Mouse (Mus musculus): ENCODE results near the gene Tfb2m. TPM values are rescaled to one million over a fixed set of nuclear protein-coding genes. Genes with fewer than 3 reads are reported as not detected.

Tfb2m gene
- polyA plus RNA-seq, 1 experiment from 2014 or later: 31.3 TPM

- H3K36me3 ChIP-seq (replicated peaks; ENCODE audit: control insufficient read depth, insufficient read depth): no peaks in the 10 kb centered on the region
- H3K9me3 ChIP-seq (ENCODE audit: control insufficient read depth, low read length): no peaks in the 10 kb centered on the region
- H3K9ac ChIP-seq: no peak overlapping the region
- H3K4me3 ChIP-seq (replicated peaks; ENCODE audit: low read length): no peak overlapping the region
- H3K4me1 ChIP-seq (replicated peaks; ENCODE audit: control insufficient read depth, insufficient read depth, low read length): no peaks in the 10 kb centered on the region
- 92% methylated on average over 5 of the region's 5 CpGs for WGBS
- DNase-seq (ENCODE audit: low spot score): no peak
- no peaks in the 10 kb centered on the region for H3K27me3 ChIP-seq (ENCODE audit: control insufficient read depth, insufficient read depth, low read length)
- H3K4me2 ChIP-seq (replicated peaks): no peak overlapping the region
- ATAC-seq (ENCODE audit: low FRiP score): no peak
- H3K27ac ChIP-seq: no peak overlapping the region
Measured at GRCm38 (mm10) chr1:179488520-179488919, 57.5 kb downstream of the Tfb2m start.

GRCm38 (mm10) chr1:179487990-179488389 lies 58.1 kb downstream of the Tfb2m start:
- Histone ChIP-seq H3K4me2 (replicated peaks) (no peak overlapping the region), H3K27ac (no peak overlapping the region), H3K9ac (no peak overlapping the region), H3K4me3 (replicated peaks; ENCODE audit: low read length) (no peak overlapping the region), H3K27me3 (ENCODE audit: control insufficient read depth, insufficient read depth, low read length) (no peaks in the 10 kb centered on the region), H3K9me3 (ENCODE audit: control insufficient read depth, low read length) (no peaks in the 10 kb centered on the region), H3K36me3 (replicated peaks; ENCODE audit: control insufficient read depth, insufficient read depth) (no peaks in the 10 kb centered on the region), H3K4me1 (replicated peaks; ENCODE audit: control insufficient read depth, insufficient read depth, low read length) (no peaks in the 10 kb centered on the region)
- ATAC-seq (ENCODE audit: low FRiP score) (no peak), DNase-seq (ENCODE audit: low spot score) (no peak)
- 72% methylated on average over 5 of the region's 5 CpGs for WGBS

GRCm38 (mm10) chr1:179487238-179487637 lies 58.8 kb downstream of the Tfb2m start:
- Histone ChIP-seq H3K27me3 (ENCODE audit: control insufficient read depth, insufficient read depth, low read length) (no peaks in the 10 kb centered on the region), H3K4me2 (replicated peaks) (no peak overlapping the region), H3K27ac (no peak overlapping the region), H3K36me3 (replicated peaks; ENCODE audit: control insufficient read depth, insufficient read depth) (no peaks in the 10 kb centered on the region), H3K9ac (no peak overlapping the region), H3K4me3 (replicated peaks; ENCODE audit: low read length) (no peak overlapping the region), H3K9me3 (ENCODE audit: control insufficient read depth, low read length) (no peaks in the 10 kb centered on the region), H3K4me1 (replicated peaks; ENCODE audit: control insufficient read depth, insufficient read depth, low read length) (no peaks in the 10 kb centered on the region)
- DNase-seq (ENCODE audit: low spot score): no peak
- no peak for ATAC-seq (ENCODE audit: low FRiP score)
- 86% methylated on average over 2 of the region's 2 CpGs for WGBS

- WGBS: 22% methylated on average over 3 of the region's 3 CpGs
- no peak overlapping the region for H3K4me2 ChIP-seq (replicated peaks)
- H3K9me3 ChIP-seq (ENCODE audit: control insufficient read depth, low read length): no peaks in the 10 kb centered on the region
- H3K4me3 ChIP-seq (replicated peaks; ENCODE audit: low read length): no peak overlapping the region
- no peaks in the 10 kb centered on the region for H3K36me3 ChIP-seq (replicated peaks; ENCODE audit: control insufficient read depth, insufficient read depth)
- H3K27me3 ChIP-seq (ENCODE audit: control insufficient read depth, insufficient read depth, low read length): no peaks in the 10 kb centered on the region
- H3K9ac ChIP-seq: no peak overlapping the region
- DNase-seq (ENCODE audit: low spot score) (no peak), ATAC-seq (ENCODE audit: low FRiP score) (no peak)
- H3K4me1 ChIP-seq (replicated peaks; ENCODE audit: control insufficient read depth, insufficient read depth, low read length): no peaks in the 10 kb centered on the region
- H3K27ac ChIP-seq: no peak overlapping the region
Measured at GRCm38 (mm10) chr1:179485784-179486540, 60.1 kb downstream of the Tfb2m start.

GRCm38 (mm10) chr1:179480862-179481261 lies 65.2 kb downstream of the Tfb2m start:
- Histone ChIP-seq H3K27ac (no peak overlapping the region), H3K4me1 (replicated peaks; ENCODE audit: control insufficient read depth, insufficient read depth, low read length) (no peaks in the 10 kb centered on the region), H3K9ac (no peak overlapping the region), H3K27me3 (ENCODE audit: control insufficient read depth, insufficient read depth, low read length) (no peaks in the 10 kb centered on the region), H3K9me3 (ENCODE audit: control insufficient read depth, low read length) (no peaks in the 10 kb centered on the region), H3K36me3 (replicated peaks; ENCODE audit: control insufficient read depth, insufficient read depth) (no peaks in the 10 kb centered on the region), H3K4me3 (replicated peaks; ENCODE audit: low read length) (no peak overlapping the region), H3K4me2 (replicated peaks) (no peak overlapping the region)
- WGBS: 66% methylated on average over 4 of the region's 4 CpGs
- DNase-seq (ENCODE audit: low spot score) (no peak), ATAC-seq (ENCODE audit: low FRiP score) (no peak)

Other genes with a start within 250 kb of the Tfb2m start
- gene Smyd3, start 28.2 kb downstream of the Tfb2m start, polyA plus RNA-seq (2014; fragmentation: Nextera tagmentation; extraction: Ambion mirVana): 25.4 and 28.2 TPM in 2 replicates
- gene Cnst, start 103 bp upstream of the Tfb2m start, polyA plus RNA-seq (2014; fragmentation: Nextera tagmentation; extraction: Ambion mirVana): 26.4 and 32.5 TPM in 2 replicates
- 176 and 196 TPM in 2 replicates for gene Sccpdh, start 121.9 kb upstream of the Tfb2m start, polyA plus RNA-seq (2014; fragmentation: Nextera tagmentation; extraction: Ambion mirVana)
- gene Kif28, start 199.0 kb upstream of the Tfb2m start, polyA plus RNA-seq (2014; fragmentation: Nextera tagmentation; extraction: Ambion mirVana): not detected in 2 replicates